Mouse (Mus musculus) kidney, embryonic 14.5 days (tissue): ENCODE measurements around the gene Setd2. TPM values are rescaled to one million over a fixed set of nuclear protein-coding genes. Genes with fewer than 3 reads are reported as not detected.
A peak's percentile ranks its signal among the peaks of the same experiment; 100 is the strongest.

Experiments
- ATAC-seq: fragments of 200-750 bp; cut with Nextera tagmentation; 2 replicates; pipeline ENCODE4 v1.8.0; 2017; ENCODE audit warnings: moderate number of reproducible peaks, mild to moderate bottlenecking, moderate TSS enrichment, moderate library complexity; ENCODE audit not compliant: low FRiP score, low TSS enrichment
- H3K27ac ChIP-seq: fragments of 300-500 bp; sonication (generic); 2 replicates; pipeline ENCODE4 v1.5.1; 2014; ENCODE audit warnings: low read depth, mild to moderate bottlenecking, low read length, moderate library complexity, mixed read lengths
- H3K27me3 ChIP-seq: fragments of 300-500 bp; sonication (generic); 2 replicates; pipeline ENCODE4 v1.6.1; 2014; ENCODE audit warnings: mild to moderate bottlenecking, low read length; ENCODE audit not compliant: control insufficient read depth, insufficient read depth
- H3K36me3 ChIP-seq: fragments of 300-500 bp; sonication (generic); 2 replicates; pipeline ENCODE4 v1.6.1; 2014; ENCODE audit warnings: low read length, mixed read lengths; ENCODE audit not compliant: control insufficient read depth, insufficient read depth
- H3K4me1 ChIP-seq: fragments of 300-500 bp; sonication (generic); 2 replicates; pipeline ENCODE4 v1.6.1; 2014; ENCODE audit warnings: low read length, mixed read lengths; ENCODE audit not compliant: control insufficient read depth, insufficient read depth
- H3K4me2 ChIP-seq: fragments of 300-500 bp; sonication (generic); replicated peaks from 2 replicates; pipeline ENCODE4 v1.6.1; 2014; ENCODE audit warnings: low read depth, mild to moderate bottlenecking, low read length
- H3K4me3 ChIP-seq: fragments of 300-500 bp; sonication (generic); 2 replicates; pipeline ENCODE4 v1.5.1; 2014; ENCODE audit warnings: mild to moderate bottlenecking, low read length
- H3K9ac ChIP-seq: fragments of 300-500 bp; sonication (generic); 2 replicates; pipeline ENCODE4 v1.6.1; 2014; ENCODE audit warnings: low read depth, mild to moderate bottlenecking, low read length, moderate library complexity
- H3K9me3 ChIP-seq: fragments of 300-500 bp; sonication (generic); 2 replicates; pipeline ENCODE4 v1.6.1; 2016; ENCODE audit warnings: low read length; ENCODE audit not compliant: control insufficient read depth
- WGBS: fragments of 180-500 bp; shearing (Covaris S2); extraction: QIAGEN DNeasy Blood & Tissue Kit; methylation state at CpG from one replicate; pipeline ENCODE4 v1.1.7; 2014; 5-methylcytosine and 5-hydroxymethylcytosine counted together
- polyA plus RNA-seq: library from polyadenylated mRNA; unstranded; fragments of >200 nt; fragmentation: Nextera tagmentation; extraction: Ambion mirVana; gene quantifications from 2 replicates; pipeline ENCODE4 v1.2.1, GENCODE M21; 2014

Setd2 gene
- polyA plus RNA-seq: 46.5 and 55.9 TPM in 2 replicates

- WGBS: under 1% methylated on average over 84 of the region's 109 CpGs
- Histone ChIP-seq H3K4me1 (peaks cover 14% of the 10 kb centered on the region), H3K9me3 (no peaks in the 10 kb centered on the region), H3K36me3 (peaks cover 7% of the 10 kb centered on the region; the same call in 1 of the 2 replicates), H3K27me3 (no peaks in the 10 kb centered on the region), H3K4me3 (peak within 1 kb of the TSS; percentile 79), H3K9ac (peak within 1 kb of the TSS; percentile 91), H3K4me2 (peak within 1 kb of the TSS; percentile 77), H3K27ac (peak within 1 kb of the TSS; percentile 98)
- peak; percentile 58 for ATAC-seq
Observed at GRCm38 (mm10) chr9:110532538-110533291, at the start of gene Setd2. Gene Setd2 (plus strand): TSS chr9:110532597.

GRCm38 (mm10) chr9:110488841-110489240, 43.6 kb upstream of the Setd2 start:
- Histone ChIP-seq H3K4me3 (no peak overlapping the region), H3K27me3 (0 out of 2 replicates have a peak, but pooled peaks cover 2% of the 10 kb centered on the region), H3K4me1 (no peaks in the 10 kb centered on the region), H3K9me3 (peaks cover 8% of the 10 kb centered on the region), H3K4me2 (no peak overlapping the region), H3K27ac (no peak overlapping the region), H3K36me3 (no peaks in the 10 kb centered on the region), H3K9ac (no peak overlapping the region)
- no peak for ATAC-seq
- 46% methylated on average over 4 of the region's 4 CpGs for WGBS

GRCm38 (mm10) chr9:110490913-110491312, 41.5 kb upstream of the Setd2 start:
- Histone ChIP-seq H3K27ac (no peak overlapping the region), H3K4me2 (no peak overlapping the region), H3K27me3 (no peaks in the 10 kb centered on the region), H3K36me3 (no peaks in the 10 kb centered on the region), H3K4me3 (no peak overlapping the region), H3K4me1 (no peaks in the 10 kb centered on the region), H3K9me3 (peaks cover 8% of the 10 kb centered on the region), H3K9ac (no peak overlapping the region)
- no peak for ATAC-seq
- 62% methylated on average over 5 of the region's 5 CpGs for WGBS

GRCm38 (mm10) chr9:110525737-110526136, 6.7 kb upstream of the Setd2 start:
- ATAC-seq: no peak
- Histone ChIP-seq H3K4me1 (no peaks in the 10 kb centered on the region), H3K27me3 (no peaks in the 10 kb centered on the region), H3K9ac (no peak overlapping the region), H3K4me3 (no peak overlapping the region), H3K4me2 (no peak overlapping the region), H3K27ac (no peak overlapping the region), H3K36me3 (no peaks in the 10 kb centered on the region), H3K9me3 (no peaks in the 10 kb centered on the region)
- 50% methylated on average over 2 of the region's 2 CpGs for WGBS

- no peak overlapping the region for H3K9ac ChIP-seq
- H3K27me3 ChIP-seq: no peaks in the 10 kb centered on the region
- H3K27ac ChIP-seq: no peak overlapping the region
- H3K4me3 ChIP-seq: no peak overlapping the region
- no peak for ATAC-seq
- H3K4me2 ChIP-seq: no peak overlapping the region
- no peaks in the 10 kb centered on the region for H3K9me3 ChIP-seq
- WGBS: 50% methylated on average over 8 of the region's 9 CpGs
- no peaks in the 10 kb centered on the region for H3K36me3 ChIP-seq
- H3K4me1 ChIP-seq: peaks cover 6% of the 10 kb centered on the region
Observed at GRCm38 (mm10) chr9:110529002-110529737, 3.2 kb upstream of the Setd2 start.

GRCm38 (mm10) chr9:110530650-110531049, 1.7 kb upstream of the Setd2 start:
- Histone ChIP-seq H3K4me3 (no peak overlapping the region), H3K36me3 (no peaks in the 10 kb centered on the region), H3K4me2 (no peak overlapping the region; the same call in 1 of the 2 replicates), H3K27me3 (no peaks in the 10 kb centered on the region), H3K9me3 (no peaks in the 10 kb centered on the region), H3K9ac (0 out of 2 replicates have a peak overlapping the region, but pooled peaks have one; percentile 91), H3K4me1 (peaks cover 14% of the 10 kb centered on the region), H3K27ac (no peak overlapping the region)
- no peak for ATAC-seq
- WGBS: 72% methylated on average over 3 of the region's 3 CpGs

GRCm38 (mm10) chr9:110531151-110531791, 1.1 kb upstream of the Setd2 start:
- peaks cover 4% of the 10 kb centered on the region; the same call in 1 of the 2 replicates for H3K36me3 ChIP-seq
- H3K9ac ChIP-seq: peak overlapping the region; percentile 91
- 20% methylated on average over 6 of the region's 6 CpGs for WGBS

GRCm38 (mm10) chr9:110531914-110532489, 395 bp upstream of the Setd2 start:
- Histone ChIP-seq H3K4me2 (peak overlapping the region; percentile 77), H3K4me1 (peaks cover 14% of the 10 kb centered on the region), H3K9me3 (no peaks in the 10 kb centered on the region), H3K36me3 (peaks cover 4% of the 10 kb centered on the region; the same call in 1 of the 2 replicates), H3K4me3 (peak overlapping the region; percentile 79), H3K27me3 (no peaks in the 10 kb centered on the region), H3K9ac (peak overlapping the region; percentile 91), H3K27ac (peak overlapping the region; percentile 98)
- WGBS: under 1% methylated on average over 51 of the region's 53 CpGs
- ATAC-seq: peak; percentile 99

More at GRCm38 (mm10) chr9:110531151-110531791, 1.1 kb upstream of the Setd2 start:
- no peak for ATAC-seq
- H3K4me1 ChIP-seq: peaks cover 14% of the 10 kb centered on the region
- peak overlapping the region; percentile 77 for H3K4me2 ChIP-seq
- H3K9me3 ChIP-seq: no peaks in the 10 kb centered on the region
- peak overlapping the region; percentile 98; the same call in 1 of the 2 replicates for H3K27ac ChIP-seq
- no peaks in the 10 kb centered on the region for H3K27me3 ChIP-seq
- H3K4me3 ChIP-seq: peak overlapping the region; percentile 79
